Mouse (Mus musculus) spleen, adult 12 weeks (tissue): ENCODE data around the gene Ppfia3.

Experiments
- DNase-seq: peaks from one replicate; pipeline ENCODE4 v3.0.0; 2022; ENCODE audit warnings: low spot score

The Ppfia3 gene

DNA sequence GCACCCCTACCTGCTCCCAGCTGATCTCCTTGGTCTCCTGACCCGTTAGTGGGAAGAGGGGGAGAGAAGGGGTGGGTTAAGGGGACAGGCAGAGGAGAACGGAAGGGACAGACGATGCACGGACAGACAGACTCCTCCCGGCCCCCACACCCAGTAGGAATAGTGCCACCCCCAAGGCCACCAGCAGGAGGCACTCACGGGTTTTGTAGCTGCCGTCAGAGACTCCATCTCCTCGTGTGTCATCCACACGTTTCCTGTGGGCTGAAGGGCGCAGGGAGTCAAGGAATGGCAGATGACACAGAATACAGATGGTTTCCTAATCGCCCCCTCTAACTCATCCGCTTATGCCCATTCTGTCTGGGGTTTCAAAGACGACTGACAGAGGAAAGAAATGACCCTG, 23.3 kb downstream of the Ppfia3 start:
- no peak for DNase-seq

DNA sequence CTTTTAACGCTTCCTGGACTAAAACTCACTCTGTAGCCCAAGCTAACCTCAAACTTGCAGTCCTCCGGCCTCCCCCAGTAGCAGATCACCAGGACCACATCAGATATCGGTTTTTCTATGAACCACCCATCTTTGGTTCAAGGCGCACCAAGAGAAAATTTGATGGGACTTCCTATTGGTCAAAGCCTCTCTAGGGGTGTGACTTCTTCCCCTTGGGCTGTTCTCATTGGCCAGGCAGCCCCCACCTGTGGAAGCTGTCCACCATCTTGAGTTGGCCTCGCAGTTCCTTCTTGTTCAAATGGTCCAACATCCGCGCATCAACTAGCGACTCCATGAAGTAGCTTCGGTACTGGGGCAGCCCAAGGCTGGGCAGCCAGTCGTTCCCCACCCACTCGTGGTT, 24.7 kb downstream of the Ppfia3 start:
- DNase-seq: no peak

DNA sequence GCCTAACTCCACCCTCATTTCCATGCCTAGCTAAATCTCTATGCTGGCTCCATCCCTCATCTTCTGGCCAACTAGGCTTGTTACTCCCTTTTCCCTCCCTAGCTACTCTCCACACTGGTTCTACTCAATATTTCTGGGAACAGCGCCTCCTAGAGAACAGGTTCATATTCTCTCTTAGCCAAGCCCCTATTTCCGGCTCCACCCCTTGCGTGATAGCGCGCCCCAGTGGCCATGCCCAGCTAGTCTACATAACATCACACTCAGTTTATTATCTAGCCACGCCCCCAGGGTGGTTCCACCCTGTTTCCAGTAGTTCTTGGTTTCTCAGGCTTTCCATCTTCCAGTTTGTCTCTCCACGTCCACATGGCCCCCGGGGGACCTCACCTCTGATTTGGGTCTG, 25.5 kb downstream of the Ppfia3 start:
- peak; percentile 66 for DNase-seq

DNA sequence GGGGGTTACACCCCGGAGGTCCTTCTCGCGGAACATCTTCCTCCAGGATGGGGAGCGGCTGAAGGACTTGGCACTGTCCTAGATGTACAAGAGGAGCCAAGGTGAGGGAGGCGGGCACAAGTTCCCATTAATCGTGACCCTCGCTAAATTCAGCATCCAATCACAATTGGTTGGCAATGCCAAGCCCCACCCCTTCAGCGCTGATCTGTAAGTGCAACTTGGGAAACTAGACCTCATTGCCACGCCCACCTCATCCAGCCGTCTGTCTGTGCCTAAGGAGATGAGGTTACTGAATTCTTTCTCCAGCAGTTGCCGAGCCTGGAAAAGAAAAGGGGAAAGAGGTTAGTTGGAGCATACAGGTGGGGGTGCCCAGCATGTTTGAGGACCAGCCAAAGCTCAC, 26.1 kb downstream of the Ppfia3 start:
- DNase-seq: no peak

DNA sequence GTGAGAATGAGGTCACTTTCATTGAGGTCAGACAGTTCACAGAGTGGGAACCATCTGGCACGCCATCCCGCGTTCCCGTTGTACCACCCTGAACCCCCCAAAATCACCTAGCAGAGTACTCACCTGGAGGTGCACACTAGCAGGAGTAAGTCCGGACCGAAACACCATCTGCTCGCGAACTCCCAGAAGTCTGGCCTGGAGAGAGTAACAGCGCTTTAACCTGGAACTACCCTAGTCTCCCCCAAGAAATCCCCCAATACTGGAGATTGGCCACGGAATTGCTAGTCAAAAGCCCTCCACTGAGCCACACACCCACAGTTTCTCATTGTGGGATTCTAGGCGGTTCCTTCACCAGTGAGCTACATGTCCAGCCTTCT, 26.8 kb downstream of the Ppfia3 start:
- no peak for DNase-seq

DNA sequence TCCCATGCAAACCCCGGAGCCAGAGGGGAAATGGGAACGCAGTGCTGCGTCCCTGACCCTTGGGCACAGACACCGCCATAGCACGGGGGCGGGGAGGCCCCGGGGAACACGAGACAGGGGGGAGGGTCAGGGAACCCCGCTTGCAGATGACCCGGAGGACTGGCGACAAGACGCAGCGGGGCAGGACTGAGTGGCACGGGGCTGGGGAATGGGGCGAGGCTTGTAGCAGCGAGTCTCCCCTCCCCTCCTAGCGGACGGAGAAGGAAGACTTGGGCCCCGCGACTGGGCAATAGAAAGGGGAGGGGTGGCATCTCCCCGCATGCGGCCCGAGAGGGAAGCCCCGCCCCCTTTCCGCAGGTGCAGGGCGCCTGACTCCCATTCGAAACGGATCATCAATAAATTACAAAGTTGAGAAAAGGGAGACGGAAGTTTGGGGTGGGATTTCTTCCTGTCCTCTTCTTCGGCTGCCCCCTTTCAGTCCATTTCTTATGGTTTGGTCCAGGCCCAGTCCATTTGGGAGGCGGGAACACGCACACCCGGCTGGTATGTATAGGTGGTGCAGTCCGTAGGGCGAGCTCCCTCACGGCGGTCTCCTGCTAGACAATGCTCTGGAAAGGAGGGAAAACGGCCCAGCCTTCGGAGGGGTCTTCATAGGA, 27.3 kb downstream of the Ppfia3 start:
- no peak for DNase-seq

DNA sequence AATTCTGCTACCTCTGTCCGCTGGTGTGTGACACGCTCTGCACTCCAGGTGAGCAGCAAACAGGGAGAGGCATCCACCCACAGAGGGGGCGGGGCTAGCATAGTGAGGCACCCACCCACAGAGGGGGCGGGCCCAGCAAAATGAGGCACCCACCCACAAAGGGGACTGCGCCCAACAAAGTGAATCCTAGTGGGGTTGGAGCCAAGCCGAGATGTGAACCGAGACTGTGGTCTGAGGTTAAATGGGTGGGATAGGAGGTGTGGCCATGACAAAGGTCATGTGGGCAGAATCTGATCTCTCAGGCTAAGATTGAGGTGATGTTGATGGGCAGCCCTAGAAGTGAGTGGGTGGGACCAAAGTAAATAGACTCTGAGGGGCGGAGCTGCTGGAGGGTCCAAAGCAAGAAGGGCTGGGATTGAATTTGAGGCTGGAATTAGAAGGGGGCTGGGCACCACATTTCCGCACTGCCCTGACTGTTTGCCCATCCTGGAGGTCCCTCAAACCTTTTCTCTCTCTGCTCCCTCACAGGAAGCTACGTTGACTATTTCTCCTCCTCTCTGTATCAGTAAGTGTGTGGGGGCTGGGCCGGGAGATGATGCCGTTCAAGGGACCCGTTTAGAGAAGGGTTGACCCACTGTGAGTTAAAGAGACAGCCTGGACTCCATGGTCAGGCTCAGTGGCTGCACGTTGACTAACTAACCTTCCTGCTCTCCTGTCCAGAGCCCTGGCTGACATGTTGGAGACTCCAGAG, 28.5 kb downstream of the Ppfia3 start:
- no peak for DNase-seq

DNA sequence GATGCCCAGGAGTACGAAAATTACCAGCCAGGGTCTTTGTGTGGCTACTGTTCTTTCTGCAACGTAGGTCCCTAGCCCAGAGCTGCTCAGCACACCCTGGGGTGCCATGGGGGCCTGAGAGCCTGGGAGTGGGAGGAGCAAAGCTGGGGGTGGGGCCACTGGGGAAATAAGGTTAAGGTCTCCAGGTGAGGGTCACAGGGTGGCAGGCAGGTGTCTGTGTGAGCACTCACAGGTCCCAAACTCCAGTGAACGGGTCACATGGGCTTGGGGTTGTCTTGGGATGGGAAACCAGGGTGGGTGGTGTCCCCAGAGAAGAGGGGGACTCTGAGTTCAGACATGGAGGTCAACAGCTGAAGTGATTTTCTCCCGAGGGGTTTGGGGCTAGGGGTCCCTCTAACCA, 29.4 kb downstream of the Ppfia3 start:
- DNase-seq: no peak

DNA sequence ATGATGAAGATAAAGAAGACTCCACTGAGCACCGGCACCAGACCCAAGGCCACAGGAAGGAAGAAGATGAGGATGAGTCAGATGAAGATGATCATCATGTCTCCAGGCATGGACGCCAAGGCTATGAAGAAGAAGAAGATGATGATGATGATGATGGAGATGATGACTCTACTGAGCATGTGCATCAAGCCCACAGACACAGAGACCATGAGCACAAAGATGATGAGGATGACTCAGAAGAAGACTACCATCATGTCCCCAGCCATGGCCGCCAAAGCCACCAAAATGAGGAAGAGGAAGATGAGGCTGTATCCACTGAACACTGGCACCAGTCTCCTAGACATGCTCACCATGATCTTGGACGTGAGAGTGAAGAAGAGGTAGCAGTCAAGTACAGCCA, 30.5 kb downstream of the Ppfia3 start:
- no peak for DNase-seq

DNA sequence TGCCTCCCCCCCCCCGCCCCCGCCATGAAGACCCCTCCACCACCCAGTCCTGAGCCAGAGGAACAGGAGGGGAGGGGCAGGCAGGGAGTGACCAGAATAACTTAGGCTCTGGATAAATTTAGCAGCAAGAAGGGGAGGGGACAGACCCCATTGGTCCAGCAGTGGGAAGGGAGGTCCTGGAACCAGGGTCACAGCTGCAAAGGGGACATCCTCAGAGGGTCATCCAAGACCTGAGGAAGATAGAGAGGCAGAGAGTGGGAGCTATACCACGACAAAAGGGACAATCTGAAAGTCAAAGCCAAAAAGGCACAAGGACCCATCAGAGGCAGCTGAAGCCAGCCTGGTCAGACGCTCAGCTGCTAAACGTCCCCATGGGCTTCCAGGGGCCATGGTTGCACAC, 31.8 kb downstream of the Ppfia3 start, which contains the start of gene Hrc:
Hrc (plus strand) TSS at position 235 of the 400 bp plus-strand sequence.
- no peak for DNase-seq

DNA sequence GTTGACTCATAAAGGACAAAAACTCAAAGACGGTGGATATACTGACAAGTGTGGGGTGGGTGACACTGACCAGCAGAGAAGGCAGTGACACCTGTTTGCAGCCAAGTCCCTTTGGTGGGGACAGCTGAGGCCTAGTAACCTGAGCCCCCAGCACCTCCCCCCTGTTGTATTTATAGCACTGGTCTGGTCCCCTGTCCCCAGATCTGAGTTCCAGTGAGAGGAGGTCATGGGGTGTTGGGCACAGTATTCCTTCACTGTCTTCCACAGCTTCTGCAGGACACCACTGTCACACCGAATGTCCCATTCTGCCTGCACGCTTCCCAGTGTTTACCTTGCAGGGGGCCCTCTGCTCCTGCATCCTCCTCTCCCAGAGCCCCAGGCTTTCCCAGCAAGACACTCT, 32.2 kb downstream of the Ppfia3 start:
- DNase-seq: no peak

DNA sequence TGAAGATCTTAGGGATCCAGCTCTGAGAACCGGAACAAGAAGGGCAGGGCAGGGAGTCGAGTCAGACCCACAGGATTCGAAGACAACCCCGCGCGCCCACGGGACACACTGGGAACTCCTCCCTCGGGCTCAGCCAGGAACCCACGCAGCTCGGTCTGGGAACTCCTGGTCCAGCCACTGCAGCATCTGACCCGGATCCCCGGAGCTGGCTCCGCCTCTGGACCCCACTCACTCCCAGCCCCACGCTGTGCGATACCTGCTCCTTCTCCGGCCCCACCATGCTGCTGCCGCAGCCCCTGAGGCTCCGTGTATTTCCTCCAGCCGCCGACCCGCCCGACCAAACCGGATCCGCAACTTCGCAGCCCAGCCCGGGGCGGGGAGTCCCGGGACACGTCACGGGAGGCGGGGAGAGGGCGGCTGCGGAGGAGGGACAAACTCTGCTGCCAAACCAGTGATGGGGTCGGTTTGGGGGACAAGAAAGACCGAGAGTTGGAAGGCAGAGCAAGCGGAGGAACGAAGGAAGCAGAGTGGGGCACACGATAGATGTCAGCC, 33.3 kb downstream of the Ppfia3 start, which contains the start of gene Trpm4:
Trpm4 (minus strand) TSS at position 350 of the 552 bp plus-strand sequence.
- peak; percentile 58 for DNase-seq

DNA sequence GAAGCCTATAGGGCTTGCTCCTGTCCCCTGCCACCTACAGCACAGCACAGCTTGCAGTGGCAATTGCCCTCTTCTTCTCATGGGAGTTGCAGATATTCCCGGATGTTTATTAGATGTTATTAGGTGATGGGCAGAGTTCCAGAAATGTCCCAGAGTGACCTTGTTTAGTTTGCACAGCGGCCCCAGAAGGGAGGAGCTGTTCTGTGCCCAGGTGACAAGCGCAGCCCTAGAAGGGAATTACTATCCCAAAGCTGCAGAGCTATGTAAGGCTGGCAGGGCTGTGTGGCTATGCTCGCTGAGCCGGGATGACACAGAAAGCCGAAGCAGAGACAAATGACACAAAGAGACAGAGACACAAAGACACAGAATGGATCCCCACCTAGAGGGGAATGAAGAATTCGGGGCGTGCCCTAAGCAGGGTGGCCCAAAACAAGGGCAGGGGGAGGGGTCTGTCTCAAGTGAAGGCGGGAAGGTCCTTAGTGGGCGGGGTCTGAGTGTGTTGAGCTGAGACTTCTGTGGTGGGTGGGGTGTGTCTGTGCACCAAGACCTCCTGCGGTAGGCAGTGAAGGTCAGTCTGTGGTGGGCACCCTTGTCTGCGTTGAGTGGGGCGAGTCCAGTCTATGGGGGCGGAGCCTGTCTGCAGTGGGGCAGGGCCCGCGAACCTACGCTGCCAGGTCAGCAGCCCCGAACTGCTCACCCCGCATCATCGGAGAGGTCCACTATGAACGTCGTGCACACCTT, 34.0 kb downstream of the Ppfia3 start:
- DNase-seq: no peak

DNA sequence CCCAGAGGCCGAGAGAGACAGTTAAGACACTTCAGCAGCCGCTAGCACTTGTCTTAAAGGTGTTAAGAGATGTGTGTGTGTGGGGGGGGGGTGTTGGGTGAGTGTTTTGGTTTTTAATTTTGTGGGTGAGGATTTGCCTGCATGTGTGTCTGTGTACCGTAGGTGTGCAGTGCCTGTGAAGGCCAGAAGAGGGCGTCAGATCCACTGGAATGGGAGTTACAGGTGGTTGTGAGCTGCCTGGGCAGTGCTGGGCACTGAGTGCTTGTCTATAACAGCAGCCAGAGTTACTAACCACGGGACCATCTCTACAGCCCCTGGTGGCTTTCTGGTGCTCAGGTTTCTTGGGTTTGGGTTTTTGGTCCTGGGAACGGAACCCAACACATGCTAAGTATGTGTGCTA, 35.3 kb downstream of the Ppfia3 start:
- no peak for DNase-seq

DNA sequence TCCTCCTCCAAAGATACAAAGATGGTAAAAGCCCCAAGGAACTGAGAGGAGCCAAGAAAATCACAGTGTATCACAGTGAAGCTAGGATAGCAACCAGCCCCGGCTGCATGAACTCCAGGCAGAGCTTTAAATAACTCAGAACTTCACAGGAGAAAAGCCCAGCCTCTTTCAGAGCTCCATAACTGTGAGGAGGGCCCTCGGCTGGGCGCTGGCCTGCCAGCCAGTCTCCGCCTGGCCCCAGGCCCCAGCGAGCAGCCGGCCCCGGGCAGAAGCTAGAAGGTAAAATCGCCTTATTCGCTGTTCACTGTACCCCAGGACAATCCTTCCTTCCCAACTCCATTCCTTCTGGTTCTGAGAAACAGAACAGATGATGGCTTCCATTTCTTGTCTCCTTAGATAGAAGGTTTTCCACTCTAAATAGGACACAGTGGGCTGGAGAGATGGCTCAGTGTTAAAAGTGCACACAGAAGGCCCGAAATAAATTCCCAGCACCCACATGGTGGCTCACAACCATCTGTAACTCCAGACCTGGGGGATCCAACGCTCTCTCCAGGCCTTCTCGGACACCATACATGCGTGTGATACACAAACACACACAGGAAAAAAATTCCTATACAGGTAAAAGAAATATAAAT, 37.9 kb downstream of the Ppfia3 start:
- no peak for DNase-seq

DNA sequence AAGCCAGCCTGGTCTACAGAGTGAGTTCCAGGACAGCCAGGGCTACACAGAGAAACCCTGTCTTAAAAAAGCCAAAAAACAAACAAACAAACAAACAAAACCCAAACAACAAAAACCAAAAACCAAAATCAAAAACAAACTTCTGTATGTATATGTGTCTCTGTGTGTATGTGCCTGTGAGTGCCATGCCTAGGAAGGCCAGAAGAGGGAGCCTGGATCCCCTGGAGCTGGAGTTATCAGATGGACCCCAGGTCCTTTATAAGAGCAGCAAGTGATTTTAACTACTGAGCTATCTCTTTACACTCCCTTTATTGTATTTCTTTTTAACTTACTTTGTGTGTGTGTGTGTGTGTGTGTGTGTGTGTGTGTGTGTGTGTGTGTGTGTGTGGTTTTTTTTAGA, 41.0 kb downstream of the Ppfia3 start:
- no peak for DNase-seq

DNA sequence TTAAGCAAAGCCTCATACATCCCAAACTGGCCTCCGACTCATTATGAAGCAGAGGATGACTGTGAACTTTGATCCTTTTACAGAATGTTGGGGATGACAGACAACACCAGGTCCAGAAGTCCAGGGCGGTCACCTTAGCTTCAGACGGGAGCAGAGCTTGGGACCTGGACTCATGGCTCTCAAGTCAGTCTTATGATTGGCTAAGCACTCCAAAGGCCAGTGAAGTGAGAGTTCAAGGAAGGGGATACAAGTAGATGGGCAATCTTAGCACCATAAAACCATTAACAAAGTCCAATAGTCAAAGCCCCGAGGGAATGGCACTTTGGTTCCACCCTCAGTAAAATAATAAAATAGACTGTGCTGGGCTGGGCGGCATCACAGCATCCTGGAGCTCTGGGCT, 43.8 kb downstream of the Ppfia3 start:
- DNase-seq: no peak

DNA sequence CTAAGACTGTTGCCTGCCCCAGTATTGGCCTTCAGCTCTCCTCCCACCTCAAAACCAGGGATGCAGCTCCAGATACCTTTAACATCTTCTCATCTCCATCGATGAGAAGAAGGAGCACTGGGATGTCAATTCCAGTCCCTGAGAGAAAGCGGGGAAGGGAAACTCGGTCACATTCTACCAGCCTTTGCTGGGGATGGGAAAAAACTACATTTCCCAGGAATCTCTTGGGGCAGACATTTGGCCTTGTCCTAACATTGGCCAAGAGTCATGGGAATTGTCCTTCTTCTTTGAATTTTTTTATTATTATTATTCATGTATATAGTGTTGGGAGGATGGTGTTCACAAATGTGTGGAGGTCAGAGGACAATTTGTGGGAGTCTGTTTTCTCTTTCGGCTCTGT, 44.6 kb downstream of the Ppfia3 start:
- DNase-seq: no peak

DNA sequence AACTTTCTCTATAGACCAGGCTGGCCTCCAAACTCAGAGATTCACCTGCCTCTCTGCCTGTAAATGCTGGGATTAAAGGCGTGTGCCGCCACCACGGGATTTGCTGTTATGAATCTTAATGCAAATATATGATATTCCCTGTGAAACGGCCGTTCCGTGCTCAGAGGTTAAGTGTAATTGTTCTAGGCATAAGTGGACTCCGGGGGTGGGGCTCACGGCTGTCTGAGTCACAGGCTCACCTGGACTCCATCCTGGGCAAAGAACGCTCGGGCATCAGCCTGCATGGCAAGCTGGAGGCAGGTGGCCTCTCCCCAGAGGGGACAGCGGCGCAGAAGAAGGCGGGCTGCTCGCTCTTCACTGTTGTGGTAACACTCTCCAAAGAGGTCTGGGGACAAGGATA, 50.3 kb downstream of the Ppfia3 start:
- no peak for DNase-seq

DNA sequence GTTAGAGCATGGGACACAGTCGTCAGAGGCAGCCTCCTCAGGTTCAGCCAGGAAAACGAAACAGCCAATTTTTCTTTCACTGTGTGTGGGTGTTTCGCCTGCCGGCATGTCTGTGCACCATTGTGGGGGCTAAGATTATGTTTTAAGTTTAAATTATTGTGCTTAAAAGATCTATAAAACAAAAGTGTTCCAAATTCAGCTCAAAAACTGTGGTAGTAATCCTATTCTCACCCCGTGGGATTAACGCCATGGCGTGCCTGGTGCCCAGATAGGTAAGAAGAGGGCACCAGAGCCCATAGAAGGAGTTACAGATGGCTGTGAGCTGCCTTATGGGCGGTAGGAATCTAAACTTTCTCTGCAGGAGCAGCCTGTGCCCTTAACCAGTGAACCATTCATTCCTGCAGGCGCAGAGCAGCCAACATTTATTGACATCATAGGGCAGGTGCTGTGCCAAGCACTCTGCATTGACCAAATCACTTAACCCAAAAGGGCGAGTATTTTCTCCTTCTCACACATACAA, 51.6 kb downstream of the Ppfia3 start:
- no peak for DNase-seq

DNA sequence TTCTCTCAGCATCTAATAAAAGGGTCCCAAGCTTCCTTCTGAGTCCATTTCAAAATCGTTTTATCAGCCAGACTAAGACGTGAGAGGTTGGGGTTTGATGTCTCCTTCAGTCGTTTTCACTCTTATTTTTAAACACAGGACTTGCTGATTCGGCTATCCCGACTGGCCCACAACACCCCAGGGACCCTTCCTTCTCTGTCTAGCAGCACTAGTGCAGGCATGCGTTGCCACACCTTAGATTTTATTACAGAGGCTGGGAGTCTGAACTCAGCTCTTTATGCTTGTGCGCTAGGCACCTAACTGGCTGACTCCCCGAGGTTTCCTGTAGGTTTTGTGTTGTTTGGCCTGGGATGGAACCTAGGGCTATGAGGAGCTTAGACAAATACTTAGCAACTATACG, 53.3 kb downstream of the Ppfia3 start:
- no peak for DNase-seq
